ENCODE assay signal across 11 mouse cellular contexts in genomic region chr6:88558076-88558475, GRCm38 (mm10). TPM values are rescaled to one million over a fixed set of nuclear protein-coding genes. Genes with fewer than 3 reads are reported as not detected.
DNase-seq lines count a peak whose midpoint lies in the region; ATAC-seq and TF ChIP-seq lines count a peak whose summit lies in the region.
"Had no signal": no experiment of that assay in that cellular context is flagged by ENCODE, and none has a peak within 500 bp of the region (broad histone marks: within the 10 kb centered on the region; RNA-seq: fewer than 3 reads in every experiment).

No protein-coding gene starts in this region.

- intact Hi-C loops in gastrocnemius, postnatal 36 days (cut with DNase I) = loop anchor here (5.0 kb wide), 2 partner anchors 269 to 349 kb away; no protein-coding TSS in a partner anchor

- WGBS in kidney, postnatal 0 days = 69% methylated on average over 1 of the region's 1 CpGs

- no peaks in the 10 kb centered on the region for H3K4me1 ChIP-seq in kidney, postnatal 0 days (replicated peaks; ENCODE audit: insufficient read depth, low read length)
- H3K4me1 ChIP-seq: forebrain, embryonic 15.5 days; lung, embryonic 15.5 days had no signal

- H3K36me3 ChIP-seq in kidney, postnatal 0 days (ENCODE audit: insufficient read depth, low read length) = no peaks in the 10 kb centered on the region
- H3K36me3 ChIP-seq: forebrain, embryonic 15.5 days; lung, embryonic 15.5 days had no signal

- H3K4me2 ChIP-seq in kidney, postnatal 0 days (ENCODE audit: low read length) = no peak overlapping the region
- H3K4me2 ChIP-seq: forebrain, embryonic 15.5 days; lung, embryonic 15.5 days had no signal

- no peaks in the 10 kb centered on the region for H3K27me3 ChIP-seq in kidney, postnatal 0 days (ENCODE audit: insufficient read depth, low read length)
- H3K27me3 ChIP-seq: forebrain, embryonic 15.5 days had no signal

- ATAC-seq in kidney, postnatal 0 days (replicated peaks; ENCODE audit: low FRiP score, low read depth) = no peak
- ATAC-seq: forebrain, embryonic 15.5 days had no signal

- no peak overlapping the region for H3K27ac ChIP-seq in kidney, postnatal 0 days
- H3K27ac ChIP-seq: forebrain, embryonic 15.5 days; lung, embryonic 15.5 days had no signal

- peak; percentile 24; the same call in 1 of the 2 replicates for TF ChIP-seq CTCF in kidney, postnatal 0 days (IDR thresholded peaks at IDR 0.05; ENCODE audit: low read depth)

- H3K9me3 ChIP-seq in kidney, postnatal 0 days (replicated peaks; ENCODE audit: low read length) = no peaks in the 10 kb centered on the region
- H3K9me3 ChIP-seq: forebrain, embryonic 15.5 days; lung, embryonic 15.5 days had no signal

- H3K9ac ChIP-seq in kidney, postnatal 0 days (ENCODE audit: low read depth, low read length) = no peak overlapping the region
- H3K9ac ChIP-seq: forebrain, embryonic 15.5 days; lung, embryonic 15.5 days had no signal

- peak; percentile 16 for DNase-seq in kidney, postnatal 0 days (ENCODE audit: low spot score)
- DNase-seq in kidney, postnatal 25 days = no peak
- DNase-seq in MN1 (ENCODE audit: low spot score) = peak; percentile 61
- DNase-seq in cerebellum, adult 18-20 months = peak; percentile 73 to 85
- DNase-seq in gastrocnemius, postnatal 36 days = peak; percentile 32 to 40
- no peak for DNase-seq in B cell, adult 2 months
- DNase-seq in kidney, adult 18-20 months = no peak
- DNase-seq in layer of hippocampus, adult 9-11 months = no peak
- DNase-seq: layer of hippocampus, postnatal 36 days had no signal

- no peak overlapping the region for H3K4me3 ChIP-seq in kidney, postnatal 0 days (replicated peaks; ENCODE audit: low read depth, low read length)
- H3K4me3 ChIP-seq: forebrain, embryonic 15.5 days; lung, embryonic 15.5 days had no signal

RNA-seq across cellular contexts. Expression of gene Sec61a1, which starts 39.4 kb away (rescaled TPM):
- 171 and 194 TPM in 2 replicates for polyA plus RNA-seq in kidney, postnatal 0 days (2015; fragmentation: Nextera tagmentation; extraction: Ambion mirVana)
- total RNA-seq in gastrocnemius, postnatal 36 days (2021) = 10 to 100 TPM; 18.5 to 20.2 TPM

Comparison
In these comparisons a context has a peak if more than half of its experiments do, and no peak if none do; other contexts are left out.
1. DNase-seq: peak in kidney, postnatal 0 days (single experiment), MN1 (single experiment), cerebellum, adult 18-20 months (2 of 2) and gastrocnemius, postnatal 36 days (2 of 2); none in kidney, postnatal 25 days (0 of 2), B cell, adult 2 months (0 of 2), kidney, adult 18-20 months (single experiment) and layer of hippocampus, adult 9-11 months (single experiment).